2 mouse cellular contexts compared by ENCODE assay signal in genomic region chr14:73552341-73553121, GRCm38 (mm10).
A peak's percentile ranks its signal among the peaks of the same experiment; 100 is the strongest.
TF ChIP-seq lines count a peak whose summit lies in the region.

No protein-coding gene starts in this region.

TF ChIP-seq in C2C12, 6 proteins besides CTCF, POLR2A, EP300 and RAD21 (continued from another document):
- TF ChIP-seq FOSL1 (IDR thresholded peaks at IDR 0.05; ENCODE audit: insufficient read depth, low read length, poor library complexity, severe bottlenecking) = no peak

TF ChIP-seq in myocyte, 11 proteins besides CTCF, POLR2A, EP300 and RAD21 (continued from another document):
- TF ChIP-seq E2F4 (IDR thresholded peaks at IDR 0.05; ENCODE audit: insufficient read depth) (no peak), USF1 (IDR thresholded peaks at IDR 0.05; ENCODE audit: low read depth) (no peak), POLR2AphosphoS2 (IDR thresholded peaks at IDR 0.05; ENCODE audit: insufficient read length, low read depth) (peak; percentile 78), TCF12 (IDR thresholded peaks at IDR 0.05; ENCODE audit: insufficient read depth, poor library complexity, severe bottlenecking) (no peak), MYOD1 (IDR thresholded peaks at IDR 0.05; ENCODE audit: control insufficient read depth in 1 of 3, insufficient read length in 2 of 3, low read depth in 2 of 3) (no peak), CEBPB (IDR thresholded peaks at IDR 0.05; ENCODE audit: insufficient read depth, poor library complexity, severe bottlenecking) (no peak)
